Mouse (Mus musculus) thymus, adult 2 months (tissue): ENCODE data around the gene Emsy.

ENCODE experiments used
- CTCF ChIP-seq: fragments of 200-500 bp; IDR thresholded peaks from 2 replicates; pipeline ENCODE4 v1.5.1; 2012; ENCODE audit warnings: mild to moderate bottlenecking, control low read depth, low read length, moderate library complexity, borderline replicate concordance; ENCODE audit not compliant: control insufficient read depth, poor library complexity, insufficient read depth; ENCODE audit errors: extremely low read depth
- POLR2A ChIP-seq: fragments of 200-500 bp; IDR thresholded peaks from 2 replicates; pipeline ENCODE4 v1.6.1; 2012; ENCODE audit warnings: mild to moderate bottlenecking, low read length, control low read depth, moderate library complexity; ENCODE audit not compliant: control insufficient read depth, poor library complexity, insufficient read depth; ENCODE audit errors: extremely low read depth

DNA sequence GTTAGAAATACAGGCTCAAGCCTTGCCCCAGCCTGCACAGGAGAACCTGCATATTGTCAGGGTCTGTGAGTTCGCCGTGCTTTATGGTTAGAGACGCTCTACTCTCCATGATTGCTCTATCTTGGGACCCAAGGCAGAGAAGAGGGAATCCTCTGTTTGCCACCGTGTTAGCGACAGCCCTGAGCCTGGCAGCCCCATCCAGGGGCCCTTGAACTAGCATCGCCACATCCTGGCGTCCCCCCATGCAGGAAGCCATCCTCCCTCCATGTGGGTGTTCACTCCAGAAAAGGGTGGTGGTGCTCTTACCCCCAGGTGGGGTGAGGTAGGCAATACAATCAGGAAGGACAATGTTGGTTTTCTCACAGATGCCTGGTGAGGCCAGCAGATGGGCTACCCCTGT lies 82.3 kb downstream of the Emsy start:
- TF ChIP-seq CTCF (no peak), POLR2A (no peak)
